Mouse (Mus musculus) brain, embryonic 14.5 days (tissue): ENCODE measurements at regions not wholly inside any gene's neighbourhood (a gene's known extent, or its start where the extent isn't known, plus 50 kb on each side); places are given as distances from the start of the nearest gene placed in this dataset.

Source experiments
- CTCF ChIP-seq: fragments of 200-500 bp; IDR thresholded peaks from 2 replicates; pipeline ENCODE4 v1.5.1; 2012; ENCODE audit warnings: inconsistent platforms, mild to moderate bottlenecking, moderate library complexity, borderline replicate concordance; ENCODE audit not compliant: insufficient read depth, insufficient read length; ENCODE audit errors: extremely low read depth
- POLR2A ChIP-seq: fragments of 200-500 bp; IDR thresholded peaks from 2 replicates; pipeline ENCODE4 v1.6.1; 2012; ENCODE audit warnings: mild to moderate bottlenecking, inconsistent platforms, borderline replicate concordance; ENCODE audit not compliant: poor library complexity, insufficient read depth, insufficient read length, severe bottlenecking; ENCODE audit errors: extremely low read depth

DNA sequence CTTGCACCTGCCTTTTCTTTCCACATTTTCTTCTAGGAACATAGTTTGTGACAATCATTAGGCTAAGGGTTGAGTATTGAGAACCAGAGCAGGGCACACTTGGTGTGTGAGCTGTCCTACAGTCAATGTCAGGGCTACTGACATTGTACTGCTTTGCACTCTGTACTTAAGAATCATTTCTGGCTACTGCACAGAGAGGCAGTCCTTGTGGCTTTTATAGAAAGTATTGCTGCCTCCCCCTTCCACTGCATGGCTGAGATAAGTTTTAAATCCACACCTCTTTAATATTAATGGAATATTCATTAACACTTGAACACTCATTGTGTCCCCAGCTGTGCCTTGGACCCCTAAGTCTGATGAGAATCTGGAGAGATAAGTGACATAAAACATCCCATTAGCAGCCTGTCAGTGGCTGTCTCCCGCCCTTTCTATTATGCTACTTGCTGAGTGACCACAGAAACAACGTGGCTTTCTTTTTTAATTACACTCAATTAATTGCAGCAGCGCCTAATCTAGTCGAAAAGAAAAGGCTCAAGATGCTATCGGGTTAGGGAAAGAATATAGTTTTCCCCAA lies 121.5 kb downstream of the Gm17728 start:
- TF ChIP-seq POLR2A (no peak), CTCF (no peak)
